Mouse (Mus musculus): ENCODE measurements around the gene Pnp.
"Not testable (repeated sequence)": the region's sequence is repeated elsewhere in the genome, so short reads cannot be mapped to it uniquely, and the experiment has no call there.

Gene Pnp

GRCm38 (mm10) chr14:50975001-50975400 is 44.1 kb downstream of the Pnp start:
- DNase-seq (ENCODE audit: low spot score in 2 of 2) = no peak

- no peak for DNase-seq (ENCODE audit: low spot score in 2 of 2)
Observed at GRCm38 (mm10) chr14:50976674-50977073, 45.8 kb downstream of the Pnp start.

GRCm38 (mm10) chr14:50978451-50978850 is 47.6 kb downstream of the Pnp start:
- not testable (repeated sequence) for DNase-seq (ENCODE audit: low spot score in 2 of 2)

- DNase-seq (ENCODE audit: low spot score in 2 of 2) = no peak
Observed at GRCm38 (mm10) chr14:50979631-50980030, 48.7 kb downstream of the Pnp start.

GRCm38 (mm10) chr14:50981207-50981606 is 50.3 kb downstream of the Pnp start:
- DNase-seq (ENCODE audit: low spot score in 2 of 2) = no peak

- no peak for DNase-seq (ENCODE audit: low spot score in 2 of 2)
Observed at GRCm38 (mm10) chr14:50981837-50982236, 51.0 kb downstream of the Pnp start.

GRCm38 (mm10) chr14:50987668-50988067 is 56.8 kb downstream of the Pnp start:
- DNase-seq (ENCODE audit: low spot score in 2 of 2) = no peak

GRCm38 (mm10) chr14:50991037-50991436 is 60.2 kb downstream of the Pnp start:
- DNase-seq (ENCODE audit: low spot score in 2 of 2) = no peak

GRCm38 (mm10) chr14:50997088-50997487 is 66.2 kb downstream of the Pnp start:
- DNase-seq (ENCODE audit: low spot score in 2 of 2) = no peak

- no peak for DNase-seq (ENCODE audit: low spot score in 2 of 2)
Observed at GRCm38 (mm10) chr14:50997999-50998666, 67.3 kb downstream of the Pnp start.

GRCm38 (mm10) chr14:51007152-51007801 is 76.4 kb downstream of the Pnp start, which contains the start of gene Rnase10:
Gene Rnase10, plus strand, starts transcription at chr14:51007751.
- DNase-seq (ENCODE audit: low spot score in 2 of 2) = no peak

- peak; percentile 47 to 49 for DNase-seq (ENCODE audit: low spot score in 2 of 2)
Observed at GRCm38 (mm10) chr14:51007914-51008713, 77.2 kb downstream of the Pnp start.

GRCm38 (mm10) chr14:51008781-51009180 is 77.9 kb downstream of the Pnp start:
- no peak for DNase-seq (ENCODE audit: low spot score in 2 of 2)

GRCm38 (mm10) chr14:51009572-51009971 is 78.7 kb downstream of the Pnp start:
- DNase-seq (ENCODE audit: low spot score in 2 of 2) = no peak

GRCm38 (mm10) chr14:51014724-51015123 is 83.8 kb downstream of the Pnp start:
- not testable (repeated sequence) for DNase-seq (ENCODE audit: low spot score in 2 of 2)
